Mouse (Mus musculus) erythroblast, adult 5-6 weeks (primary cell): ENCODE results near the gene Psmc3ip. TPM values are rescaled to one million over a fixed set of nuclear protein-coding genes. Genes with fewer than 3 reads are reported as not detected.

ENCODE experiments used
- ATAC-seq: replicated peaks from 2 replicates; pipeline ENCODE4 v1.8.0; 2016; ENCODE audit warnings: moderate number of reproducible peaks, mild to moderate bottlenecking, moderate TSS enrichment, inconsistent platforms; ENCODE audit not compliant: poor library complexity, low FRiP score, severe bottlenecking
- total RNA-seq, 2 experiments: library from RNA; stranded (forward) in 1 of 2; stranded (reverse) in 1 of 2; fragments of 150-400 nt in 1 of 2; fragments of 200-764, 138-1000 nt in 1 of 2; gene quantifications; 2 replicates each; pipeline versions ENCODE4 v1.2.3 to v1.2.4; 2015 to 2017; ENCODE audit warnings: low replicate concordance in 2 of 2

Gene Psmc3ip
- total RNA-seq, 2 experiments from 2014 or later: 4.1 to 4.4 TPM

- ATAC-seq: peak; percentile 66
Measured at GRCm38 (mm10) chr11:101082208-101083082, 12.8 kb downstream of the Psmc3ip start, which contains the start of gene Coasy. TSS of gene Coasy (plus strand) at chr11:101082565.

GRCm38 (mm10) chr11:101081659-101082058 lies 13.6 kb downstream of the Psmc3ip start:
- ATAC-seq: no peak

- ATAC-seq: no peak
Measured at GRCm38 (mm10) chr11:101080421-101080820, 14.8 kb downstream of the Psmc3ip start.

- ATAC-seq: no peak
Measured at GRCm38 (mm10) chr11:101079746-101080145, 15.5 kb downstream of the Psmc3ip start.

- ATAC-seq: no peak
Measured at GRCm38 (mm10) chr11:101078121-101078520, 17.1 kb downstream of the Psmc3ip start, which contains the start of gene Hsd17b1. TSS of gene Hsd17b1 (plus strand) at chr11:101078411.

- ATAC-seq: no peak
Measured at GRCm38 (mm10) chr11:101071810-101072428, 23.3 kb downstream of the Psmc3ip start.

- ATAC-seq: no peak
Measured at GRCm38 (mm10) chr11:101070987-101071386, 24.2 kb downstream of the Psmc3ip start.

GRCm38 (mm10) chr11:101070189-101070527 lies 25.1 kb downstream of the Psmc3ip start:
- ATAC-seq: peak; percentile 41

- ATAC-seq: peak; percentile 90
Measured at GRCm38 (mm10) chr11:101069391-101070188, 25.6 kb downstream of the Psmc3ip start, which contains the start of gene Naglu. TSS of gene Naglu (plus strand) at chr11:101070012.

GRCm38 (mm10) chr11:101066549-101067412 lies 28.5 kb downstream of the Psmc3ip start:
- peak; percentile 40 for ATAC-seq

- ATAC-seq: no peak
Measured at GRCm38 (mm10) chr11:101065002-101065401, 30.2 kb downstream of the Psmc3ip start.

GRCm38 (mm10) chr11:101064462-101064861 lies 30.8 kb downstream of the Psmc3ip start:
- no peak for ATAC-seq

GRCm38 (mm10) chr11:101063676-101064327 lies 31.4 kb downstream of the Psmc3ip start:
- ATAC-seq: peak; percentile 89

GRCm38 (mm10) chr11:101062971-101063675 lies 32.1 kb downstream of the Psmc3ip start:
- ATAC-seq: peak; percentile 6; the same call in 1 of the 2 replicates

- ATAC-seq: no peak
Measured at GRCm38 (mm10) chr11:101062165-101062884, 32.9 kb downstream of the Psmc3ip start.

- ATAC-seq: no peak
Measured at GRCm38 (mm10) chr11:101061049-101061448, 34.2 kb downstream of the Psmc3ip start.

- ATAC-seq: no peak
Measured at GRCm38 (mm10) chr11:101060126-101060525, 35.1 kb downstream of the Psmc3ip start.
